10 mouse cellular contexts compared by ENCODE assay signal in the genomic region with DNA sequence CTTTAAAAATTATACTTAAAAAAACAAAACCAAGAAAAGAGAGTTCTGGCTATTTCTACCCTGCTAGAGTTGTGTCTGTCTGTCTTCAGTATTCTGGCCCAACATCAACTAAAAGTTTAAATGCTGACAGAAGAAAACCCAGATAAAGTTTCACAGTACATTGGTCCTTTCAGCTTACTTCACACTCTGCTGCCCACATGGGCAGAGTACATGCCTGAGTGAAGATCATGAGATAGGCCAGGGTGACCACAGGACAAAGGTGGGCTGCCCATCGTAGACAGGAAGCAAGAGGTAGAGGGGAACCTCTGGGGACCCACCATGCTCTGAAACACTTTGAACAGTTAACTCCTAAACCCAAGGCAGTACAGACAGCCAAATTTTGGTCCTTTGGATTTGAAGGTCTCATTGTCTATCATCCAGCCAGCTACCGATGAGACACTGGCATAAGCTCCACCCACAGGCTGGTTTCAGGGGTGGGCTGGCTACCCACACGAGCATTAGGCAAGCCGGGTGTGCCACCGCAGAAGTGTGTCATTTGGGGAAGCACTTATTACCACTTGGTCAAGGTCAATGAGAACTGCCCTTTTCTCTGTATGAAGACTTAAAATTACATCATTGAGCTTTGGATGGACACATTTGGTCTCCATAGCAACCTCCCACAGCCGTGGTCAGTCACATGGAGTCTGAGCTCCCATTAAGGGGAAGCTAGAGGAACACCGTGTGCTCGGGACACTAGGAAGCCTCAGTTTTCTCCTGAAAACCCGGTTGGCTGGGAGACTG. TPM values are rescaled to one million over a fixed set of nuclear protein-coding genes. Genes with fewer than 3 reads are reported as not detected.
A peak's percentile ranks its signal among the peaks of the same experiment; 100 is the strongest.
DNase-seq lines count a peak whose midpoint lies in the region; ATAC-seq and TF ChIP-seq lines count a peak whose summit lies in the region.
"Had no signal": no experiment of that assay in that cellular context is flagged by ENCODE, and none has a peak within 500 bp of the region (broad histone marks: within the 10 kb centered on the region; RNA-seq: fewer than 3 reads in every experiment).

No protein-coding gene starts in this region.

- H3K27ac ChIP-seq in hindbrain, embryonic 14.5 days: peak overlapping the region; percentile 80
- 0 out of 2 replicates have a peak overlapping the region, but pooled peaks have one; percentile 39 for H3K27ac ChIP-seq in midbrain, embryonic 12.5 days (replicated peaks)

- no peak for TF ChIP-seq CTCF in brain, embryonic 14.5 days (IDR thresholded peaks at IDR 0.05; ENCODE audit: borderline replicate concordance, extremely low read depth, insufficient read depth, insufficient read length)

- H3K27me3 ChIP-seq in hindbrain, embryonic 14.5 days (ENCODE audit: control insufficient read depth, insufficient read depth, low read length): no peaks in the 10 kb centered on the region
- peaks cover 43% of the 10 kb centered on the region for H3K27me3 ChIP-seq in midbrain, embryonic 12.5 days
- H3K27me3 ChIP-seq: embryonic facial prominence, embryonic 13.5 days; megakaryocyte, embryonic 14.5 days had no signal

- DNase-seq in heart, adult 8-10 months (ENCODE audit: low spot score): peak; percentile 29
- no peak for DNase-seq in heart, postnatal 36 days
- peak; percentile 41 for DNase-seq in brain, embryonic 14.5 days (ENCODE audit: low read depth)
- no peak for DNase-seq in hindbrain, embryonic 14.5 days (ENCODE audit: low spot score)
- no peak for DNase-seq in ovary, postnatal 10 days (ENCODE audit: low spot score)
- DNase-seq in T-cell, adult 2 months (ENCODE audit: low spot score): no peak
- no peak for DNase-seq in gastrocnemius, adult 8-10 months (ENCODE audit: low spot score in 2 of 2)

- no peaks in the 10 kb centered on the region for H3K36me3 ChIP-seq in hindbrain, embryonic 14.5 days (replicated peaks; ENCODE audit: control insufficient read depth, insufficient read depth)
- 0 out of 2 replicates have a peak, but pooled peaks cover 6% of the 10 kb centered on the region for H3K36me3 ChIP-seq in midbrain, embryonic 12.5 days
- H3K36me3 ChIP-seq: embryonic facial prominence, embryonic 13.5 days had no signal

- H3K4me1 ChIP-seq in hindbrain, embryonic 14.5 days (replicated peaks; ENCODE audit: control insufficient read depth, insufficient read depth, low read length): peaks cover 35% of the 10 kb centered on the region
- peaks cover 38% of the 10 kb centered on the region for H3K4me1 ChIP-seq in midbrain, embryonic 12.5 days

- no peak for TF ChIP-seq POLR2A in brain, embryonic 14.5 days (IDR thresholded peaks at IDR 0.05; ENCODE audit: borderline replicate concordance, extremely low read depth, insufficient read depth, insufficient read length, poor library complexity, severe bottlenecking)

- intact Hi-C loops in heart, postnatal 36 days (cut with DNase I): no loop called here

- no peak for ATAC-seq in hindbrain, embryonic 14.5 days (ENCODE audit: low FRiP score)
- no peak for ATAC-seq in midbrain, embryonic 12.5 days (ENCODE audit: low FRiP score, low read depth)

- WGBS in hindbrain, embryonic 14.5 days: 50% methylated on average over 9 of the region's 9 CpGs
- WGBS in midbrain, embryonic 12.5 days: 65% methylated on average over 9 of the region's 9 CpGs

- H3K4me2 ChIP-seq in hindbrain, embryonic 14.5 days (replicated peaks): no peak overlapping the region
- no peak overlapping the region; the same call in 1 of the 2 replicates for H3K4me2 ChIP-seq in midbrain, embryonic 12.5 days (replicated peaks)
- H3K4me2 ChIP-seq: embryonic facial prominence, embryonic 13.5 days had no signal

- no peaks in the 10 kb centered on the region for H3K9me3 ChIP-seq in hindbrain, embryonic 14.5 days (ENCODE audit: control insufficient read depth, low read length)
- no peaks in the 10 kb centered on the region for H3K9me3 ChIP-seq in midbrain, embryonic 12.5 days
- H3K9me3 ChIP-seq: embryonic facial prominence, embryonic 13.5 days; megakaryocyte, embryonic 14.5 days had no signal

- H3K9ac ChIP-seq in hindbrain, embryonic 14.5 days: no peak overlapping the region
- H3K9ac ChIP-seq in midbrain, embryonic 12.5 days (replicated peaks): no peak overlapping the region
- H3K9ac ChIP-seq: embryonic facial prominence, embryonic 13.5 days had no signal

- H3K4me3 ChIP-seq in hindbrain, embryonic 14.5 days (replicated peaks; ENCODE audit: low read length): no peak overlapping the region
- no peak overlapping the region for H3K4me3 ChIP-seq in midbrain, embryonic 12.5 days
- H3K4me3 ChIP-seq: embryonic facial prominence, embryonic 13.5 days; megakaryocyte, embryonic 14.5 days had no signal

RNA-seq across cellular contexts. Expression of gene Ezr, which starts 35.9 kb away (rescaled TPM):
- 10 to 100 TPM; 29.1 to 38.7 (median 33.9) TPM for total RNA-seq in heart, adult 8-10 months (2022)
- 10 to 100 TPM; 35.0 to 43.3 TPM for total RNA-seq in heart, postnatal 36 days (2021)
- 42.8 and 44.5 TPM in 2 replicates for polyA plus RNA-seq in brain, embryonic 14.5 days (2012; rRNA removed)
- 60.1 and 67.4 TPM in 2 replicates for polyA plus RNA-seq in hindbrain, embryonic 14.5 days (2014; fragmentation: Nextera tagmentation; extraction: Ambion mirVana)
- polyA plus RNA-seq in midbrain, embryonic 12.5 days (2016; fragmentation: Nextera tagmentation; extraction: Ambion mirVana): 53.2 and 60.8 TPM in 2 replicates
- 1 to 10 TPM in 3 of 4 experiments, under 1 TPM in 1; 0.58 to 1.5 (median 1.3) TPM for total RNA-seq in gastrocnemius, adult 8-10 months (2022)

Comparison
In these comparisons a context has a peak if more than half of its experiments do, and no peak if none do; other contexts are left out.
1. DNase-seq: peak in heart, adult 8-10 months (single experiment) and brain, embryonic 14.5 days (single experiment); none in heart, postnatal 36 days (0 of 2), hindbrain, embryonic 14.5 days (single experiment), ovary, postnatal 10 days (single experiment), T-cell, adult 2 months (single experiment) and gastrocnemius, adult 8-10 months (0 of 2).
2. RNA of gene Ezr, which starts 35.9 kb away (total RNA-seq): 35.0 to 43.3 TPM in heart, postnatal 36 days and 29.1 to 38.7 TPM in heart, adult 8-10 months; 0.58 to 1.5 TPM in gastrocnemius, adult 8-10 months; every median in the first group is over 10 times any median in the second.